Mouse (Mus musculus) heart, postnatal 0 days (tissue): ENCODE data around the gene Gm11992. TPM values are rescaled to one million over a fixed set of nuclear protein-coding genes. Genes with fewer than 3 reads are reported as not detected.

Experiments used
- ATAC-seq: fragments of 200-750 bp; cut with Nextera tagmentation; 2 replicates; pipeline ENCODE4 v1.8.0; 2017; ENCODE audit warnings: low read depth, moderate number of reproducible peaks, moderate library complexity; ENCODE audit not compliant: insufficient read depth
- DNase-seq: peaks from one replicate; pipeline ENCODE4 v3.0.0-alpha.2; 2016; ENCODE audit warnings: low spot score
- H3K27ac ChIP-seq: fragments of 300-500 bp; sonication (generic); 2 replicates; pipeline ENCODE4 v1.5.1; 2014; ENCODE audit warnings: low read depth, mild to moderate bottlenecking
- H3K27me3 ChIP-seq: fragments of 300-500 bp; sonication (generic); 2 replicates; pipeline ENCODE4 v1.6.1; 2014; ENCODE audit warnings: low read length, mixed read lengths; ENCODE audit not compliant: control insufficient read depth, insufficient read depth
- H3K36me3 ChIP-seq: fragments of 300-500 bp; sonication (generic); replicated peaks from 2 replicates; pipeline ENCODE4 v1.6.1; 2014; ENCODE audit warnings: low read length, mixed read lengths; ENCODE audit not compliant: control insufficient read depth, insufficient read depth
- H3K4me1 ChIP-seq: fragments of 300-500 bp; sonication (generic); 2 replicates; pipeline ENCODE4 v1.6.1; 2014; ENCODE audit warnings: antibody characterized with exemption; ENCODE audit not compliant: control insufficient read depth, insufficient read depth
- H3K4me2 ChIP-seq: fragments of 300-500 bp; sonication (generic); 2 replicates; pipeline ENCODE4 v1.6.1; 2014; ENCODE audit warnings: low read depth, mild to moderate bottlenecking, low read length, moderate library complexity
- H3K4me3 ChIP-seq: fragments of 300-500 bp; sonication (generic); 2 replicates; pipeline ENCODE4 v1.5.1; 2014; ENCODE audit warnings: low read depth, low read length
- H3K9ac ChIP-seq: fragments of 300-500 bp; sonication (generic); replicated peaks from 2 replicates; pipeline ENCODE4 v1.6.1; 2014; ENCODE audit warnings: low read depth, low read length, mixed read lengths
- H3K9me3 ChIP-seq: fragments of 300-500 bp; sonication (generic); replicated peaks from 2 replicates; pipeline ENCODE4 v1.6.1; 2016; ENCODE audit warnings: low read length; ENCODE audit not compliant: control insufficient read depth
- CTCF ChIP-seq: IDR thresholded peaks from 2 replicates; pipeline ENCODE4 v1.5.1; 2016; ENCODE audit warnings: antibody characterized with exemption, control low read depth, low read depth
- EP300 ChIP-seq: IDR thresholded peaks from 2 replicates; pipeline ENCODE4 v1.6.1; 2016; ENCODE audit warnings: antibody characterized with exemption, low read depth
- WGBS: fragments of 180-500 bp; shearing (Covaris S2); extraction: QIAGEN DNeasy Blood & Tissue Kit; methylation state at CpG from one replicate; pipeline ENCODE4 v1.1.7; 2014; 5-methylcytosine and 5-hydroxymethylcytosine counted together
- polyA plus RNA-seq: library from polyadenylated mRNA; unstranded; fragments of >200 nt; fragmentation: Nextera tagmentation; extraction: Ambion mirVana; gene quantifications from 2 replicates; pipeline ENCODE4 v1.2.1, GENCODE M21; 2015
- total RNA-seq: library from RNA; depleted of rRNA; stranded (reverse); fragments of >200 nt; gene quantifications from 2 replicates; pipeline ENCODE4 v1.2.3, GENCODE M21; 2014; ENCODE audit warnings: low replicate concordance

Gm11992 gene
- total and polyA plus RNA-seq, 2 experiments from 2014 or later, result 7.7 to 11.3 TPM

- DNase-seq (no peak), ATAC-seq (no peak)
- H3K4me3 ChIP-seq, result peak overlapping the region; percentile 16; the same call in 1 of the 2 replicates
- H3K9me3 ChIP-seq, result no peaks in the 10 kb centered on the region
- H3K27me3 ChIP-seq, result 0 out of 2 replicates have a peak, but pooled peaks cover 8% of the 10 kb centered on the region
- no peak for TF ChIP-seq CTCF
- TF ChIP-seq EP300, result no peak
- peak overlapping the region; percentile 50 for H3K4me2 ChIP-seq
- no peak overlapping the region for H3K27ac ChIP-seq
- no peak overlapping the region for H3K9ac ChIP-seq
- WGBS, result 27% methylated on average over 9 of the region's 9 CpGs
- peaks cover 14% of the 10 kb centered on the region for H3K4me1 ChIP-seq
- no peaks in the 10 kb centered on the region for H3K36me3 ChIP-seq
These were observed 67.2 kb downstream of the Gm11992 start for GRCm38 (mm10) chr11:9115367-9116120.

GRCm38 (mm10) chr11:9116121-9116520, 67.7 kb downstream of the Gm11992 start:
- Histone ChIP-seq H3K4me2 (peak overlapping the region; percentile 50), H3K4me1 (peaks cover 14% of the 10 kb centered on the region), H3K4me3 (peak overlapping the region; percentile 16), H3K27ac (no peak overlapping the region), H3K9ac (0 out of 2 replicates have a peak overlapping the region, but pooled peaks have one; percentile 2), H3K36me3 (no peaks in the 10 kb centered on the region), H3K27me3 (0 out of 2 replicates have a peak, but pooled peaks cover 8% of the 10 kb centered on the region), H3K9me3 (no peaks in the 10 kb centered on the region)
- no peak for DNase-seq
- no peak for TF ChIP-seq CTCF
- TF ChIP-seq EP300, result no peak
- no peak for ATAC-seq
- WGBS, result 5% methylated on average over 10 of the region's 10 CpGs

- 0 out of 2 replicates have a peak, but pooled peaks cover 8% of the 10 kb centered on the region for H3K27me3 ChIP-seq
- TF ChIP-seq CTCF (no peak), EP300 (no peak)
- H3K9ac ChIP-seq, result 0 out of 2 replicates have a peak overlapping the region, but pooled peaks have one; percentile 60
- H3K4me3 ChIP-seq, result no peak overlapping the region
- 3% methylated on average over 3 of the region's 3 CpGs for WGBS
- no peak for ATAC-seq
- H3K4me2 ChIP-seq, result peak overlapping the region; percentile 96; the same call in 1 of the 2 replicates
- DNase-seq, result no peak
- no peaks in the 10 kb centered on the region for H3K36me3 ChIP-seq
- H3K4me1 ChIP-seq, result peaks cover 14% of the 10 kb centered on the region
- H3K27ac ChIP-seq, result peak overlapping the region; percentile 89
- no peaks in the 10 kb centered on the region for H3K9me3 ChIP-seq
These were observed 68.5 kb downstream of the Gm11992 start for GRCm38 (mm10) chr11:9116916-9117315.

- H3K4me3 ChIP-seq, result peak overlapping the region; percentile 67
- peaks cover 14% of the 10 kb centered on the region for H3K4me1 ChIP-seq
- ATAC-seq (peak; percentile 92), DNase-seq (peak; percentile 86)
- 2% methylated on average over 13 of the region's 13 CpGs for WGBS
- no peaks in the 10 kb centered on the region for H3K9me3 ChIP-seq
- peak; percentile 21; the same call in 1 of the 2 replicates for TF ChIP-seq EP300
- no peak for TF ChIP-seq CTCF
- peak overlapping the region; percentile 96 for H3K4me2 ChIP-seq
- H3K36me3 ChIP-seq, result no peaks in the 10 kb centered on the region
- H3K27ac ChIP-seq, result peak overlapping the region; percentile 89
- 0 out of 2 replicates have a peak, but pooled peaks cover 8% of the 10 kb centered on the region for H3K27me3 ChIP-seq
- H3K9ac ChIP-seq, result peak overlapping the region; percentile 60
These were observed 69.1 kb downstream of the Gm11992 start for GRCm38 (mm10) chr11:9117358-9118049.

GRCm38 (mm10) chr11:9118050-9118420, 69.6 kb downstream of the Gm11992 start, which contains the start of gene Upp1:
TSS of gene Upp1 (plus strand) at chr11:9118103.
- H3K4me3 ChIP-seq, result peak within 1 kb of the TSS; percentile 67
- peak within 1 kb of the TSS; percentile 89 for H3K27ac ChIP-seq
- H3K36me3 ChIP-seq, result no peaks in the 10 kb centered on the region
- H3K9me3 ChIP-seq, result no peaks in the 10 kb centered on the region
- WGBS, result 1% methylated on average over 7 of the region's 7 CpGs
- peak within 1 kb of the TSS; percentile 60 for H3K9ac ChIP-seq
- ATAC-seq, result peak; percentile 19; the same call in 1 of the 2 replicates
- DNase-seq, result no peak
- TF ChIP-seq EP300, result no peak
- no peak for TF ChIP-seq CTCF
- peaks cover 14% of the 10 kb centered on the region for H3K4me1 ChIP-seq
- H3K4me2 ChIP-seq, result peak within 1 kb of the TSS; percentile 96
- 0 out of 2 replicates have a peak, but pooled peaks cover 8% of the 10 kb centered on the region for H3K27me3 ChIP-seq
